Mouse (Mus musculus): ENCODE measurements around the gene Zfp526.

Zfp526 gene

DNA sequence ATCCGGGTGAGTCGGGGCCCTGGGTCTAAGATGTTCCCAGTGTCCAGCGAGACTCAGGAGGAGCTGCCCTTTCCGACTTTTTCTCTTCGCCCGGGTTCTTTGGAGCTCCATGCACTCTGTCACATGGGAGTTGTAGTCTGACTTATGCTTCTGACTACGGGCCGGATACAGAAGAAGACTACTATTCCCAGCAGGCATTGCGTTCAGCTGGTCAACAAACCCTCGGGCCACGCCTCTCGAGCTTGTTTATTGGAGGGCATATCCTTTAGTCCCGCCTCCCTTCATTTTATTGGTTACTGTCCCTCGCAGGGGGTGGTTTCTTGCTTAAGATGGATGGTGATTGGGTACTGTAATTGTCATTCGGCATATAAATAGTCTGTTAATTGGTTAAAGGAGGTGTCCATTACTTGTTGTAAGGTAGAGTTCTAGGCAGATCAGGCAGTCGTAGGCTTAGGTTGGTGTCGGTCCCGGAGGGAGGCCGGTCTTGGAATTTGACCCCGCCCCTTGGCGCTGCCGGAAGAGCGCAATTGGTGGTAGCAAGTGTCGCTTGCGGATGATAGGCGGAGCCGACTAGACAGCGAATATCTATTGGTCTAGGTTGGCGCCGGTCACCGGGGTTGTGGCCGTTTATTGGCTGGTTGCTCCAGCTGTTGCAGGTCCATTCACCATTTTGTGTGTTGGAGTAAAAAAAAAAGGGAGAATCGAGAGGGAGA, 46.7 kb downstream of the Zfp526 start:
- DNase-seq (ENCODE audit: low spot score in 2 of 2) = peak; percentile 100

DNA sequence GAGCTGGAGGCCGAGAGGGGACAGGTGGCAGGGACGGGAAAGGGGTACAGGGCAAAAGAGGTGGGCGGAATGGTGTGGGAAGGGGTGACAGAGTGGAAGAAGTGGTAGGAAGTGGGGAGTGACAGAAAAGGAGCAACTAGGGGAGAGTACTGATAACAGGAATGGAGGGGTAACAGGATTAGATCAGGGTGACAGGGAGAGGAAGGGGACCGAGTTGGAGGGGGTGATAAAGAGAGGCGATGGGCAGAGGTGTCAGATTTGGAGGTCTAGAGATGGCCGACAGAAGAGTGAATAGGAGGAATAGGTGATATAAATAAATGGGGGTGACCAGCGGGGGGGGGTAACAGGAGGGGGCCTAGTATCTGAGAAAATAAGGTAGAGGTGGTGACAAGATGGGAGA, 47.4 kb downstream of the Zfp526 start:
- DNase-seq (ENCODE audit: low spot score in 2 of 2) = no peak

DNA sequence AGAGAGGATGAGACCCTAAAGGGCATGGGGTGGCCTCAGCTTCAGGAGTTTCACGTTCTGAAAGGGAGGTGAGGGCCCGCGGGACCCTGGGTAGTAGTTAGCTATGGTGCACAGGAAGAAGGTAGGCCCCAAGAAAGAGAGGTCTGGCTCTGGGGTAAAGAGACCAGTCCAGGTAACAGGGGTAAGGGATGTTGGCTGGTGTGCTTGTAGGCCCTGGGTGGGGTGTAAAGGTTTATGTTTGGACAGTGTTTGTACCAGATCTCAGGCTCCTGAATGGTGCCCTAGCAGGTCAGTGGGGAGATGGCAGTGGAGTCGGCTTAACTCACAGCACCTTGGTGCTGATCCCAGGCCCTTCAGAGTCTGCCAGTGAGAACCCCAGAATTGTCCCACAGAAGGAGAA, 47.8 kb downstream of the Zfp526 start:
- peak in 1 of 2 experiments; percentile 34 for DNase-seq (ENCODE audit: low spot score in 2 of 2)

GRCm38 (mm10) chr7:25269545-25270271, 48.5 kb downstream of the Zfp526 start:
- peak in 1 of 2 experiments; percentile 27 for DNase-seq (ENCODE audit: low spot score in 2 of 2)

DNA sequence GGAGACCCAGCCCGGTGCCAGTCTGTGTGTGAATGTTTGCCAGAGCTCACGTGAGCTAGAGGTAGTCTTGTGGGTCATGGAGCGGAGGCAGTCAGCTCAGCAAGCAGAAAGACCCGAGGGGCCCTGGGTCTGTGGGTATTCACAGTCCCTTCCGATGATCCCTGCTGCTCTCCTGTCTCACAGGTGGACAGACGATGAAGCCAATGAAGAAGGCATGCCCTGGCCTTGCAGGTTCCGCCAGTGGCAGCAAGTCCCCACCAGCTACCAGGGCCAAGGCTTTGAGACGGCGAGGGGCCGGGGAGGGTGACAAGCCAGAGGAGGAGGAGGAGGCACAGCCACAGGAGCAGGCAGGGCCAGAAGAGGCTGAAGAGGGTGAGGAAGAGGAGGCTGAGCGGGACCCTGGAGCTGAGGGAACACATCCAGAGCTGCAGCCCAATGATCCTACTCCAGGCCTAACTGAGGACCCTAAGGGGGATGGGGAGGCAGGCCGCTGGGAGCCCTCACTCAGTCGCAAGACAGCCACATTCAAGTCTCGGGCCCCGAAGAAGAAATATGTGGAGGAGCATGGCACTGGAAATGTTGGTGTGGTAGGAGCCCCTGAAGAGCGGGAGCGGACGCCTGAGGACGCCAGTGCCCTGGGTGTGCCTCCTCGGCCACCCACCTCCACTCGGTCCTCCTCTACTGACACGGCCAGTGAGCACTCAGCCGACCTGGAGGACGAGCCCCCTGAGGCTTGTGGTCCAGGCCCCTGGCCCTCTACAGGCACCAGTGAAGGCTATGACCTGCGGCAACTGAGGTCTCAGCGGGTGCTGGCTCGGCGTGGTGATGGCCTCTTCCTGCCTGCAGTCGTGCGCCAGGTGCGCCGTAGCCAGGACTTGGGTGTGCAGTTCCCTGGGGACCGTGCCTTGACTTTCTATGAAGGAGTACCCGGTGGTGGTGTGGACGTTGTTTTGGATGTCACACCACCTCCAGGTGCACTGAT, 49.7 kb downstream of the Zfp526 start:
- peak in 1 of 2 experiments; percentile 35 for DNase-seq (ENCODE audit: low spot score in 2 of 2)

DNA sequence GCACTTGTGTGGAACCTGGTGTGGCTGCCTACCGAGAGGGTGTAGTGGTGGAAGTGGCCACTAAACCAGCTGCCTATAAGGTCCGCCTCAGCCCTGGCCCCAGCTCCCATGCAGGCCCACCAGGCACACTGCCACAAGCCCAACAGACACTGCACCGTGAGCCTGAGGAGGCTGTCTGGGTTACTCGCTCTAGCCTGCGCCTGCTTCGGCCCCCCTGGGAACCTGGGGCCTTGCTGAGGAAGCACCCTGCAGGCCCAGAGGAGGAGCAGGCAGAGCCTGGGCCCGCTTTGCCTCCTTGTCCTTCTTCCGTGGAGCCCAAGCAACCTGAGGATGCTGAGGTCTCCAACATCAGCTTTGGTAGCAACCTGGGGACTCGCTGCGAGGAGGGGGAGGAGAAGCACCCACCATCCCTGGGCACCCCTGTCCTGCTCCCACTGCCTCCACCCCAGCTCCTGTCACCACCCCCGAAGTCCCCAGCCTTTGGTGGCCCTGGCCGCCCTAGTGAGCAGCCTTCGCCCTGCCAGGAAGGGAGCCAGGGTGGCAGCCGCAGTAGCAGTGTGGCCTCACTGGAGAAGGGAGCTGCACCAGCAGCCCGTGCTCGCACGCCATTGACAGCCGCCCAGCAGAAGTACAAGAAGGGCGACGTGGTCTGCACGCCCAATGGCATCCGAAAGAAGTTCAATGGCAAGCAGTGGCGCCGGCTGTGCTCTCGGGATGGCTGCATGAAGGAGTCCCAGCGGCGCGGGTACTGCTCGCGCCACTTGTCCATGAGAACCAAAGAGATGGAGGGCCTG, 50.6 kb downstream of the Zfp526 start:
- DNase-seq (ENCODE audit: low spot score in 2 of 2) = peak in 1 of 2 experiments; percentile 26

DNA sequence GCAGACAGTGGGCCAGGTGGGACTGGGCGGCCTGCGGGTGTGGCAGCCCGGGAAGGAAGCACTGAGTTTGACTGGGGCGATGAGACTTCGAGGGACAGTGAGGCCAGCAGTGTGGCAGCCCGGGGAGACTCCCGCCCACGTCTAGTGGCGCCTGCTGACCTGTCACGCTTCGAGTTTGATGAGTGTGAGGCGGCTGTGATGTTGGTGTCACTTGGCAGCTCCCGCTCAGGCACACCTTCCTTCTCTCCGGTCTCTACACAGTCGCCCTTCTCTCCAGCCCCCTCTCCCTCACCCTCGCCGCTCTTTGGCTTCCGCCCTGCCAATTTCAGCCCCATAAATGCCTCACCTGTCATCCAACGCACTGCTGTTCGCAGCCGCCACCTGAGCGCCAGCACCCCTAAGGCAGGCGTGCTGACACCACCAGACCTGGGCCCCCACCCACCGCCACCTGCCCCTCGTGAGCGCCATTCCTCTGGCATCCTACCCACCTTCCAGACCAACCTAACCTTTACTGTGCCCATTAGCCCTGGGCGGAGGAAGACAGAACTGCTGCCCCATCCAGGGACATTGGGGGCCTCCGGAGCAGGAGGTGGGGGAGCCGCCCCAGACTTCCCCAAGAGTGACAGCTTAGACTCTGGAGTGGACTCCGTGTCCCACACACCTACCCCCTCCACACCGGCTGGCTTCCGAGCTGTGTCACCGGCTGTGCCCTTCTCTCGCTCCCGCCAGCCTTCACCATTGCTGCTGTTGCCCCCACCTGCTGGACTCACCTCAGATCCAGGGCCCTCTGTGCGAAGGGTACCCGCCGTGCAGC, 51.4 kb downstream of the Zfp526 start:
- peak in 1 of 2 experiments; percentile 33 for DNase-seq (ENCODE audit: low spot score in 2 of 2)

GRCm38 (mm10) chr7:25273259-25274241, 52.3 kb downstream of the Zfp526 start:
- DNase-seq (ENCODE audit: low spot score in 2 of 2) = peak in 1 of 2 experiments; percentile 32

- DNase-seq (ENCODE audit: low spot score in 2 of 2) = peak in 1 of 2 experiments; percentile 17
Observed at GRCm38 (mm10) chr7:25274571-25274970, 53.3 kb downstream of the Zfp526 start.

GRCm38 (mm10) chr7:25274996-25275395, 53.8 kb downstream of the Zfp526 start:
- no peak for DNase-seq (ENCODE audit: low spot score in 2 of 2)

- no peak for DNase-seq (ENCODE audit: low spot score in 2 of 2)
Observed at GRCm38 (mm10) chr7:25275555-25276298, 54.5 kb downstream of the Zfp526 start.
